ENCODE assay signal across 8 mouse cellular contexts in genomic region chr6:131292276-131292990, GRCm38 (mm10). TPM values are rescaled to one million over a fixed set of nuclear protein-coding genes. Genes with fewer than 3 reads are reported as not detected.
DNase-seq lines count a peak whose midpoint lies in the region; ATAC-seq and TF ChIP-seq lines count a peak whose summit lies in the region.

No protein-coding gene starts in this region.

- TF ChIP-seq CTCF in forebrain, postnatal 0 days (IDR thresholded peaks at IDR 0.05; ENCODE audit: low read depth): no peak

- no peaks in the 10 kb centered on the region; the same call in 1 of the 2 replicates for H3K27me3 ChIP-seq in forebrain, postnatal 0 days (ENCODE audit: insufficient read depth, low read length)
- H3K27me3 ChIP-seq in limb, embryonic 13.5 days: no peaks in the 10 kb centered on the region
- no peaks in the 10 kb centered on the region for H3K27me3 ChIP-seq in neural tube, embryonic 13.5 days

- no peaks in the 10 kb centered on the region for H3K9me3 ChIP-seq in forebrain, postnatal 0 days (ENCODE audit: low read length)
- H3K9me3 ChIP-seq in limb, embryonic 13.5 days: no peaks in the 10 kb centered on the region
- H3K9me3 ChIP-seq in neural tube, embryonic 13.5 days: no peaks in the 10 kb centered on the region

- no peak for DNase-seq in frontal cortex, postnatal 25 days (ENCODE audit: low spot score in 2 of 2)
- DNase-seq in 3T3-L1 (ENCODE audit: low read depth, low spot score): peak; percentile 57
- DNase-seq in cerebellum, adult 11-12 months: peak; percentile 10
- DNase-seq in forebrain, postnatal 0 days: no peak
- no peak for DNase-seq in layer of hippocampus, adult 11-12 months (ENCODE audit: low spot score)

- H3K27ac ChIP-seq in forebrain, postnatal 0 days (ENCODE audit: low read depth, low read length): peak overlapping the region; percentile 85; the same call in 1 of the 2 replicates
- peak overlapping the region; percentile 10; the same call in 1 of the 2 replicates for H3K27ac ChIP-seq in limb, embryonic 13.5 days
- 0 out of 2 replicates have a peak overlapping the region, but pooled peaks have one; percentile 29 for H3K27ac ChIP-seq in neural tube, embryonic 13.5 days (replicated peaks)

- WGBS in forebrain, postnatal 0 days: 20% methylated on average over 10 of the region's 10 CpGs
- 17% methylated on average over 10 of the region's 10 CpGs for WGBS in limb, embryonic 13.5 days
- 26% methylated on average over 10 of the region's 10 CpGs for WGBS in neural tube, embryonic 13.5 days

- peak overlapping the region; percentile 55 for H3K4me2 ChIP-seq in forebrain, postnatal 0 days (ENCODE audit: low read depth)
- peak overlapping the region; percentile 70 for H3K4me2 ChIP-seq in limb, embryonic 13.5 days (replicated peaks)
- peak overlapping the region; percentile 72 for H3K4me2 ChIP-seq in neural tube, embryonic 13.5 days

- H3K4me1 ChIP-seq in forebrain, postnatal 0 days (ENCODE audit: insufficient read depth): peaks cover 10% of the 10 kb centered on the region; the same call in 1 of the 2 replicates
- peaks cover 9% of the 10 kb centered on the region for H3K4me1 ChIP-seq in limb, embryonic 13.5 days
- peaks cover 12% of the 10 kb centered on the region for H3K4me1 ChIP-seq in neural tube, embryonic 13.5 days (replicated peaks)

- ATAC-seq in frontal cortex, adult (ENCODE audit: low TSS enrichment): peak; percentile 18; the same call in 1 of the 2 replicates
- ATAC-seq in forebrain, postnatal 0 days: peak; percentile 44
- ATAC-seq in limb, embryonic 13.5 days (ENCODE audit: low FRiP score, low read depth): peak; percentile 30
- ATAC-seq in neural tube, embryonic 13.5 days (ENCODE audit: low read depth): peak; percentile 57

- peak overlapping the region; percentile 49 for H3K4me3 ChIP-seq in forebrain, postnatal 0 days (ENCODE audit: low read depth, low read length)
- H3K4me3 ChIP-seq in limb, embryonic 13.5 days: peak overlapping the region; percentile 65
- H3K4me3 ChIP-seq in neural tube, embryonic 13.5 days: peak overlapping the region; percentile 68

- peaks cover 8% of the 10 kb centered on the region; the same call in 1 of the 2 replicates for H3K36me3 ChIP-seq in forebrain, postnatal 0 days (ENCODE audit: insufficient read depth)
- H3K36me3 ChIP-seq in limb, embryonic 13.5 days: peaks cover 8% of the 10 kb centered on the region
- peaks cover 9% of the 10 kb centered on the region for H3K36me3 ChIP-seq in neural tube, embryonic 13.5 days

- peak overlapping the region; percentile 60 for H3K9ac ChIP-seq in forebrain, postnatal 0 days
- peak overlapping the region; percentile 80 for H3K9ac ChIP-seq in limb, embryonic 13.5 days
- peak overlapping the region; percentile 81 for H3K9ac ChIP-seq in neural tube, embryonic 13.5 days

RNA-seq across cellular contexts. Expression of gene Magohb, which starts 0.6 kb away (rescaled TPM):
- total RNA-seq in forebrain, postnatal 0 days (2014; rRNA removed): 20.8 and 31.4 TPM in 2 replicates
- polyA plus RNA-seq in forebrain, postnatal 0 days (2015; fragmentation: Nextera tagmentation; extraction: Ambion mirVana): 41.7 and 48.2 TPM in 2 replicates
- 60.0 and 63.2 TPM in 2 replicates for polyA plus RNA-seq in limb, embryonic 13.5 days (2015; fragmentation: Nextera tagmentation; extraction: Ambion mirVana)
- polyA plus RNA-seq in neural tube, embryonic 13.5 days (2015; fragmentation: Nextera tagmentation; extraction: Ambion mirVana): 46.0 and 51.4 TPM in 2 replicates

RNA-seq across cellular contexts. Expression of gene Klra2, which starts 45.3 kb away (rescaled TPM):
- not detected in 2 replicates for total RNA-seq in forebrain, postnatal 0 days (2014; rRNA removed)
- polyA plus RNA-seq in forebrain, postnatal 0 days (2015; fragmentation: Nextera tagmentation; extraction: Ambion mirVana): not detected in 2 replicates
- not detected in 2 replicates for polyA plus RNA-seq in limb, embryonic 13.5 days (2015; fragmentation: Nextera tagmentation; extraction: Ambion mirVana)
- 0.11 TPM in 1 of 2 replicates, not detected in the other for polyA plus RNA-seq in neural tube, embryonic 13.5 days (2015; fragmentation: Nextera tagmentation; extraction: Ambion mirVana)

Comparison
In these comparisons a context has a peak if more than half of its experiments do, and no peak if none do; other contexts are left out.
1. DNase-seq: peak in 3T3-L1 (single experiment) and cerebellum, adult 11-12 months (single experiment); none in frontal cortex, postnatal 25 days (0 of 2), forebrain, postnatal 0 days (single experiment) and layer of hippocampus, adult 11-12 months (single experiment).
2. H3K27ac ChIP-seq: peak in every context shown above with its lines; median percentile 85 in forebrain, postnatal 0 days; 29 in neural tube, embryonic 13.5 days; 10 in limb, embryonic 13.5 days.
3. Peak in every context shown above with its lines, with median percentiles within 50 percentile points of each other: ATAC-seq, H3K4me2 ChIP-seq, H3K4me3 ChIP-seq and H3K9ac ChIP-seq.